ENCODE assay signal across 19 mouse cellular contexts in the genomic region with DNA sequence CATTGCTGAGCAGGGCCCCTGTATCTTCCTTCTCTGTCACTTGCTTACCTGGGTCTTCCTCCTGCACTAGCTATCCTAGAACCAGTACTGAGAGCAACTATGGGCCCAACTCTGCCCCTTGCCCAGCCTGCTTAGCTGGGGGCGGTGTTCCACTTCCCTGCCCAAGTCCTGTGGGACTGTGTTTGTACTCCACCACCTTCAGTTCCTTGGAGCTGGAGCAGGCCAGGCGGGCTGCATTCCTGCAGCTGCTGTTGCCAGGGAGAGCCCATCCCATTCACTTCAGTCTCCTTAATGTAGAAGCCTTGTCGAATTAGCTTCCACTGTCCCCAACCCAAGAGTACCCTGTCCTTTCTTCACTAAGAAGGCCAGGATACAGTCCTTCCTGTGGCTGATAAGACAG. TPM values are rescaled to one million over a fixed set of nuclear protein-coding genes. Genes with fewer than 3 reads are reported as not detected.
A peak's percentile ranks its signal among the peaks of the same experiment; 100 is the strongest.
DNase-seq lines count a peak whose midpoint lies in the region; ATAC-seq and TF ChIP-seq lines count a peak whose summit lies in the region.
"Had no signal": no experiment of that assay in that cellular context is flagged by ENCODE, and none has a peak within 500 bp of the region (broad histone marks: within the 10 kb centered on the region; RNA-seq: fewer than 3 reads in every experiment).

No protein-coding gene starts in this region.

- no peaks in the 10 kb centered on the region for H3K27me3 ChIP-seq in heart, embryonic 13.5 days (replicated peaks)
- no peaks in the 10 kb centered on the region for H3K27me3 ChIP-seq in heart, embryonic 11.5 days (ENCODE audit: control insufficient read depth, insufficient read depth, low read length)
- no peaks in the 10 kb centered on the region for H3K27me3 ChIP-seq in lung, embryonic 14.5 days (ENCODE audit: insufficient read depth, low read length)
- no peaks in the 10 kb centered on the region for H3K27me3 ChIP-seq in limb, embryonic 10.5 days (ENCODE audit: low read depth, poor library complexity, severe bottlenecking)
- H3K27me3 ChIP-seq in intestine, postnatal 0 days (replicated peaks; ENCODE audit: control insufficient read depth, insufficient read depth, low read length) = no peaks in the 10 kb centered on the region
- H3K27me3 ChIP-seq: embryonic facial prominence, embryonic 15.5 days; forebrain, embryonic 15.5 days had no signal

- ATAC-seq in heart, embryonic 13.5 days (ENCODE audit: extremely low read depth, insufficient number of reproducible peaks, low FRiP score, low TSS enrichment) = no peak
- no peak for ATAC-seq in heart, embryonic 11.5 days (replicated peaks; ENCODE audit: insufficient number of reproducible peaks, low FRiP score, low TSS enrichment)
- ATAC-seq in lung, embryonic 14.5 days (ENCODE audit: insufficient read depth) = peak; percentile 48; the same call in 1 of the 2 replicates
- ATAC-seq in intestine, postnatal 0 days = no peak
- ATAC-seq: forebrain, embryonic 15.5 days had no signal

- H3K4me2 ChIP-seq in heart, embryonic 13.5 days = no peak overlapping the region
- no peak overlapping the region for H3K4me2 ChIP-seq in heart, embryonic 11.5 days
- no peak overlapping the region for H3K4me2 ChIP-seq in lung, embryonic 14.5 days
- H3K4me2 ChIP-seq in intestine, postnatal 0 days (replicated peaks; ENCODE audit: low read depth) = no peak overlapping the region
- H3K4me2 ChIP-seq: embryonic facial prominence, embryonic 15.5 days; forebrain, embryonic 15.5 days had no signal

- peaks cover 40% of the 10 kb centered on the region for H3K36me3 ChIP-seq in heart, embryonic 13.5 days
- H3K36me3 ChIP-seq in heart, embryonic 11.5 days (ENCODE audit: control insufficient read depth, insufficient read depth, low read length) = no peaks in the 10 kb centered on the region
- H3K36me3 ChIP-seq in lung, embryonic 14.5 days (ENCODE audit: insufficient read depth) = peaks cover 34% of the 10 kb centered on the region
- peaks cover 96% of the 10 kb centered on the region for H3K36me3 ChIP-seq in limb, embryonic 10.5 days
- peaks cover 27% of the 10 kb centered on the region for H3K36me3 ChIP-seq in intestine, postnatal 0 days (ENCODE audit: control insufficient read depth, insufficient read depth)

- 0 out of 2 replicates have a peak overlapping the region, but pooled peaks have one; percentile 3 for H3K9ac ChIP-seq in heart, embryonic 13.5 days
- no peak overlapping the region for H3K9ac ChIP-seq in heart, embryonic 11.5 days (ENCODE audit: low read depth, low read length)
- no peak overlapping the region for H3K9ac ChIP-seq in lung, embryonic 14.5 days
- H3K9ac ChIP-seq in intestine, postnatal 0 days (ENCODE audit: low read depth, low read length) = no peak overlapping the region
- H3K9ac ChIP-seq: embryonic facial prominence, embryonic 15.5 days; forebrain, embryonic 15.5 days had no signal

- WGBS in heart, embryonic 13.5 days = 50% methylated on average over 3 of the region's 3 CpGs
- WGBS in heart, embryonic 11.5 days (ENCODE audit: insufficient replicate concordance) = 62% methylated on average over 3 of the region's 3 CpGs
- 65% methylated on average over 3 of the region's 3 CpGs for WGBS in lung, embryonic 14.5 days
- 83% methylated on average over 3 of the region's 3 CpGs for WGBS in limb, embryonic 10.5 days
- 72% methylated on average over 3 of the region's 3 CpGs for WGBS in intestine, postnatal 0 days

- DNase-seq in lung, embryonic 14.5 days = peak; percentile 25
- DNase-seq in lung, postnatal 10 days = no peak
- no peak for DNase-seq in limb, embryonic 10.5 days (ENCODE audit: low spot score)
- DNase-seq in lung, postnatal 36 days = peak; percentile 36
- no peak for DNase-seq in thymus, postnatal 0 days (ENCODE audit: low spot score)
- DNase-seq: adrenal gland, postnatal 10 days; cerebellum, adult 11 months; cerebellum, adult 8-10 months; cerebellum, postnatal 14 days; embryo, embryonic 11 days; gastrocnemius, postnatal 10 days; heart, adult 18-20 months had no signal

- no peaks in the 10 kb centered on the region for H3K9me3 ChIP-seq in heart, embryonic 13.5 days
- no peaks in the 10 kb centered on the region for H3K9me3 ChIP-seq in heart, embryonic 11.5 days (replicated peaks; ENCODE audit: control insufficient read depth, low read length)
- no peaks in the 10 kb centered on the region for H3K9me3 ChIP-seq in lung, embryonic 14.5 days (ENCODE audit: low read depth, low read length)
- H3K9me3 ChIP-seq in limb, embryonic 10.5 days (replicated peaks) = no peaks in the 10 kb centered on the region
- H3K9me3 ChIP-seq in intestine, postnatal 0 days (ENCODE audit: control insufficient read depth) = no peaks in the 10 kb centered on the region
- H3K9me3 ChIP-seq: embryonic facial prominence, embryonic 15.5 days; forebrain, embryonic 15.5 days; heart, embryonic 10.5 days had no signal

- peaks cover 32% of the 10 kb centered on the region for H3K4me1 ChIP-seq in heart, embryonic 13.5 days
- peaks cover 11% of the 10 kb centered on the region for H3K4me1 ChIP-seq in heart, embryonic 11.5 days (ENCODE audit: control insufficient read depth, insufficient read depth, low read length)
- H3K4me1 ChIP-seq in lung, embryonic 14.5 days (ENCODE audit: insufficient read depth) = peaks cover 3% of the 10 kb centered on the region; the same call in 1 of the 2 replicates
- H3K4me1 ChIP-seq in limb, embryonic 10.5 days = peaks cover 34% of the 10 kb centered on the region
- peaks cover 3% of the 10 kb centered on the region; the same call in 1 of the 2 replicates for H3K4me1 ChIP-seq in intestine, postnatal 0 days (replicated peaks; ENCODE audit: control insufficient read depth, insufficient read depth, low read length)
- H3K4me1 ChIP-seq: forebrain, embryonic 15.5 days had no signal

- no peak overlapping the region for H3K27ac ChIP-seq in heart, embryonic 13.5 days (replicated peaks)
- H3K27ac ChIP-seq in heart, embryonic 11.5 days (ENCODE audit: low read depth, low read length) = no peak overlapping the region
- H3K27ac ChIP-seq in lung, embryonic 14.5 days (ENCODE audit: low read depth) = peak overlapping the region; percentile 24; the same call in 1 of the 2 replicates
- H3K27ac ChIP-seq in limb, embryonic 10.5 days = 0 out of 2 replicates have a peak overlapping the region, but pooled peaks have one; percentile 5
- no peak overlapping the region for H3K27ac ChIP-seq in intestine, postnatal 0 days (ENCODE audit: low read depth, low read length)
- H3K27ac ChIP-seq: embryonic facial prominence, embryonic 15.5 days; forebrain, embryonic 15.5 days; heart, embryonic 10.5 days had no signal

- no peak for TF ChIP-seq CTCF in lung, embryonic 14.5 days (IDR thresholded peaks at IDR 0.05; ENCODE audit: low read depth)
- TF ChIP-seq CTCF in intestine, postnatal 0 days (IDR thresholded peaks at IDR 0.05; ENCODE audit: low read depth) = no peak

- H3K4me3 ChIP-seq in heart, embryonic 13.5 days = no peak overlapping the region
- no peak overlapping the region for H3K4me3 ChIP-seq in heart, embryonic 11.5 days (ENCODE audit: low read depth, low read length)
- no peak overlapping the region for H3K4me3 ChIP-seq in lung, embryonic 14.5 days (ENCODE audit: low read depth, low read length)
- H3K4me3 ChIP-seq in limb, embryonic 10.5 days = no peak overlapping the region
- no peak overlapping the region for H3K4me3 ChIP-seq in intestine, postnatal 0 days (ENCODE audit: low read depth, low read length)
- H3K4me3 ChIP-seq: embryonic facial prominence, embryonic 15.5 days; erythroblast, embryonic 14.5 days; forebrain, embryonic 15.5 days; heart, embryonic 10.5 days had no signal

RNA-seq across cellular contexts. Expression of gene Sdc1, which starts 17.3 kb away (rescaled TPM):
- 39.5 and 41.3 TPM in 2 replicates for polyA plus RNA-seq in heart, embryonic 13.5 days (2015; fragmentation: Nextera tagmentation; extraction: Ambion mirVana)
- 28.5 and 37.3 TPM in 2 replicates for polyA plus RNA-seq in heart, embryonic 11.5 days (2014; fragmentation: Nextera tagmentation; extraction: Ambion mirVana)
- 101 TPM in 2 replicates for polyA plus RNA-seq in lung, embryonic 14.5 days (2014; fragmentation: Nextera tagmentation; extraction: Ambion mirVana)
- 245 and 261 TPM in 2 replicates for polyA plus RNA-seq in limb, embryonic 10.5 days (2016; fragmentation: Nextera tagmentation; extraction: Ambion mirVana)
- polyA plus RNA-seq in intestine, postnatal 0 days (2015; fragmentation: Nextera tagmentation; extraction: Ambion mirVana) = 43.4 and 46.4 TPM in 2 replicates
- polyA plus RNA-seq in thymus, postnatal 0 days (2015; fragmentation: Nextera tagmentation; extraction: Ambion mirVana) = 16.2 TPM in 2 replicates

Comparison
In these comparisons a context has a peak if more than half of its experiments do, and no peak if none do; other contexts are left out.
1. DNase-seq: peak in lung, embryonic 14.5 days (single experiment) and lung, postnatal 36 days (single experiment); none in lung, postnatal 10 days (single experiment), limb, embryonic 10.5 days (single experiment) and thymus, postnatal 0 days (single experiment).
2. H3K27ac ChIP-seq: peak in lung, embryonic 14.5 days (single experiment) and limb, embryonic 10.5 days (single experiment); none in heart, embryonic 13.5 days (single experiment), heart, embryonic 11.5 days (single experiment) and intestine, postnatal 0 days (single experiment).